Mouse (Mus musculus) heart, adult 2 months (tissue): Measurements from ENCODE around the gene Glt6d1.

Source experiments
- CTCF ChIP-seq: fragments of 200-600 bp; IDR thresholded peaks from 2 replicates; pipeline ENCODE4 v1.8.1; 2022; ENCODE audit warnings: antibody characterized with exemption, mild to moderate bottlenecking, moderate library complexity
- POLR2A ChIP-seq: fragments of 200-500 bp; IDR thresholded peaks from 2 replicates; pipeline ENCODE4 v1.6.1; 2011; ENCODE audit warnings: mild to moderate bottlenecking, low read depth, low read length, control low read depth; ENCODE audit not compliant: insufficient read depth

DNA sequence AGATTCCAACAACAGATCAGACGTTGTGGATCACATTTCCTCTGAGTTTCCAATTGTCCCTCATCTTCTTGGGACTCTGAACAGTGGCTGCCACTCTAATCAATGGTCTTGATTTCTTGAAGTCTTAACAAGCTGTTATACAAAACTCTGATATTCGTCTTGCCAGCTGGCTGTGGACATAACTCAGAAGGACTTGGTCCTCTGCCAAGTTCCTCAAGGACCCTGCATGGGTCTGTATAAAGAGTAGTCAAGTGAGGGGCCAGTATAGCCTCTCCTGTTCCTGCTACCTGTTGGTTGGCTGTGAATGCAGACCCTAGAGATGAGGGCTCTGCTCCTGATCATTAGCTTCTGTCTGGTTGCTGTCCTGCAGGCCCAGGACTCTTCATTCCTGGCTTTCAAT is 50.4 kb downstream of the Glt6d1 start, which contains the start of gene Lcn3:
- no peak for TF ChIP-seq POLR2A
- no peak for TF ChIP-seq CTCF
